Mouse (Mus musculus) gastrocnemius, postnatal 25 days (tissue): ENCODE results near the gene Dntt. TPM values are rescaled to one million over a fixed set of nuclear protein-coding genes. Genes with fewer than 3 reads are reported as not detected.

Source experiments
- DNase-seq: peaks from one replicate; pipeline ENCODE4 v3.0.0; 2022
- total RNA-seq, 2 experiments: library from RNA; stranded (reverse); gene quantifications; 1 replicate in 1 of 2; 2 replicates in 1 of 2; pipeline ENCODE4 v1.2.3; 2021

Dntt gene
- total RNA-seq, 2 experiments from 2014 or later = 0.19 TPM; not detected in 1

DNA sequence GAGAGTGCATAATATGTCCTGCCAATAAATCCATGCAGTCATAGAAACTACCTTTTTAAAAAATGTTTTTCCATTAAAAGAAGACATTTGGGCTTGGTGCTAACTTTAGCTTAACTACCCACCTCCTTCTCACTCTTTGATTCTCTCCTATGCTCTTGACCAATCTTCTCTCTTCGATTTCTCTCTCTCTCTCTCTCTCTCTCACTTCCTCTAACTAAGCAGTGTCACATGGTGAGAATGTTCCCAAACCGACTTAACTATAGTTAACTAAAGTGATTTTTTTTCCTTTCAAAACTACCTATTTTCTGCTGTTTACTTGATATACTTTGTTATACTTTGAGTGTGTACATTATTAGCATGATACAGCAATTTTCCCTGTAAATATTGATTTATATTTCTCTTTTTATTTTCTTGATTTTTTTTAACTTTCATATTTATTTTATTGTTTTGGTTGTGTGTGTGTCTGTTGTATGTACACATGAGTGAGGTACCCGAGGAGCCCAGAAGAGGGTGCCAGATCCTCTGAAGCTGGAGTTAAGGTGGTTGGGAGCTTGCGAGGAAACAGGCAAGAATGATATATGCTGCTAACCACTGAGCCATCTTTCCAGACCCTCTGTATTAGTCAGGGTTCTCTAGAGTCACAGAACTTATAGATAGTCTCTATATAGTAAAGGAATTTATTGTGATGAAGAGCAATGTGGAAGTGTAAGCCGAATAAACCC, 20.2 kb upstream of the Dntt start:
- no peak for DNase-seq

DNA sequence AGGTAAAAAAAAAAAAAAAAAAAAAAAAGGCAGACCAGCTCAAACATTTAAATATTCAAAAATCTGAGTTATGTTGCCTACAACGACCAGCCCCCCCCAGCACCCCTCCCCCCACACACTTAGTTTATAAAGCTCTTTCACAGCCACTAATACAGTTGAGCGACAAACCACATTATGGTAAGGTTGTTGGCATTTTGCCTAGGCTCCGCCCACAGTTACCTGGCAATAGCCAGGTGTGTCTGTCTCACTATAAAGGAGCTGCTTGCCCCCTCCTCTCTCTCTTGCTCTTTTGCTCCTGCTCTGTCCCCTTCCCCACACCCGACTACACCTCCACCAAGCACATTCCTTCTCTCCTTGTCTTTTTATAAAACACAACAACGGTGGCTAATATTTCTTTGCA, 17.4 kb upstream of the Dntt start:
- no peak for DNase-seq

DNA sequence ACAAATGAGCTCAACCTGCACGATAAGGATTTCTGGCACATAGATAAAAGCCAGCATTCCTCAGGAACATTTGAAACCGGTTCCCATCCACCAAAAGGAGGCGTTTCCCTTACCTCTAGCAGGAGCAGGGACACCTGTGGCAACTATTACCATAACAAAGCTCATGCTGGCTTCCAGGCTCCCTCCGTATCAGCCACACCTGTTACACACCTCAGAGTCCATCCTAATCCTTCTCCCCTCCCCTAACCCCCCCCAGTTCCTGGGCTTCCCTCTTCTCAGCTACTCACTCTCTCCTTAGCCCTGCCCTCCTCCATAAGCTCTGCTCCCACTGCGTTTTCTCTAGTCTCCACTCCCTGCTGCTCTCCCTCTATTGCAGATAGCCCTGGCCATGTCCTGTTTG, 15.5 kb upstream of the Dntt start:
- no peak for DNase-seq

GRCm38 (mm10) chr19:41014003-41014402, 15.1 kb upstream of the Dntt start:
- DNase-seq = no peak

GRCm38 (mm10) chr19:41015951-41016716, 12.9 kb upstream of the Dntt start:
- no peak for DNase-seq

- DNase-seq = no peak
Measured at GRCm38 (mm10) chr19:41019164-41019675, 9.9 kb upstream of the Dntt start.

GRCm38 (mm10) chr19:41020537-41020936, 8.5 kb upstream of the Dntt start:
- DNase-seq = no peak

GRCm38 (mm10) chr19:41022244-41022643, 6.8 kb upstream of the Dntt start:
- DNase-seq = no peak

DNA sequence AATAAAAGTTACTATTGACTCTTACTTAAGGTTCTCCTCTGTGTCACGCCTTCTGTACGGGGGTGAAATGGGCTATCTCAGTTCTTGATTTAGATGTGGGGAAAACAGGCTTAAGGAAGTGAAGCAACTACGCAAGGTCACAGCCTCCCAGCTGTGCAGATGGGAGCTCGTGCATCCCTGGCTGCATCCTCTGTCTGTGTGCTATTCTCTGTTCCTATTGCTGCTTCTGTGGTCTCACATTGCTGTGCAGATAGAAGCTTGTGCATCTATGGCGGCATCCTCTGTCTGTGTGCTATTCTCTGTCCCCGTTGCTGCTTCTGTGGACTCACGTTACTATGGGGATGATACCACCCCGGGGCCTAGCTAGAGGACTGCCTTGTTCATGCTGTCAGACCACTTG, 2.5 kb upstream of the Dntt start:
- no peak for DNase-seq

- no peak for DNase-seq
Measured at GRCm38 (mm10) chr19:41027024-41027423, 2.1 kb upstream of the Dntt start.

DNA sequence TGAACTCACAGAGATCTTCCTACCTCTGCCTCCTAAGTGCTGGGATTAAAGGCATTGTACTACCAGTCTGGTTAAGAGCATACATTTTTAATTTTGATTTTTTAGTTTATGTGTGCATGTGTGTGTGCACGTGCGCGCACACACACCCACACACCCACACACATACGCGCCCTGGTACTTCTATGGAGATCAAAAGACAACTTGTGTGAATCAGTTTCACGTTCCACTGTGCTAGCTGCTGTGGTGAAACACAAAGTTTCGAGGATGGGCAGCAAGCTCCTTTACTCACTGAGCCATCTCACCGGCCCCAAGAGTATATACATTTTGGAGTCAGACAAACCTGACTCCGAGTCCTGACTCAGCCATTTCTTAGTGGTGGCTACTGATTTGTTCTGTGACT, 1.5 kb upstream of the Dntt start:
- no peak for DNase-seq

DNA sequence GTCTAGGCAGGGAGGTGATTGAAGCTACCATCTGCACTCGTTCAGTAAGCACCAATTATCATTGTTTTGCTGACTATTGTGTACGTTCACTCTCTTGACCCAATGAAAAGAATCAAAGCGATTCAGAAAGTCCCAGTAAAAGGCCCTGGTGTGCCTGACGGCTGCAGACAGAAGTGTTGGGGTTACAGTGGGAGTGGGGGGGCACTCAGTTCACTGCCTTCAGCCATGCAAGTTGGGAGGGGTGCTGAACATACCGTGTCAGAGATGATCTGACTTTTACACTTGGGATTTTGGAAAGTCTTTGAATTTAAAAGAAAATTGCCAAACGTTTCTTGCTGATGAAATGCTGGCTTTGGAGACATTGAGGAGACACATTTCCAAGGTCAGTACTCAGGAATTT, 1.1 kb downstream of the Dntt start:
- no peak for DNase-seq

DNA sequence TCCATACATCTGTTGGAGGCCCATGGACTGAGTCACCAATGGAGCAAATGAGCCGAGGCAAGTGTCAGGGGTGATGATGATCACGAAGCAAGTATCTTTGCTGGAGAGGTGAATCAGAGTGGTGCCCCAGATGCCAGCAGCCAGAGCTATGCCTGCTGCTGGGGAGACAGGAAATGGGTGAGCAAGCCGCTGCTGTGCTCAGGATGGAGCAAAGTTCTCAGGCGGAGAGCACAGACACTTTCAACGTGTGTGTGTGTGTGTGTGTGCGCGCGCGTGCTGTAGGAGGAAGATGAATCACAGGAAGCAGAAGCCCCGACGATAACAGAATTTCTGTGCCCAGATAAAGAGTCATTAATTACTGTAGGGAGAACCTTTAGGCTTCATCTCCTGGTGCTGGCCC, 1.9 kb downstream of the Dntt start:
- DNase-seq = no peak

DNA sequence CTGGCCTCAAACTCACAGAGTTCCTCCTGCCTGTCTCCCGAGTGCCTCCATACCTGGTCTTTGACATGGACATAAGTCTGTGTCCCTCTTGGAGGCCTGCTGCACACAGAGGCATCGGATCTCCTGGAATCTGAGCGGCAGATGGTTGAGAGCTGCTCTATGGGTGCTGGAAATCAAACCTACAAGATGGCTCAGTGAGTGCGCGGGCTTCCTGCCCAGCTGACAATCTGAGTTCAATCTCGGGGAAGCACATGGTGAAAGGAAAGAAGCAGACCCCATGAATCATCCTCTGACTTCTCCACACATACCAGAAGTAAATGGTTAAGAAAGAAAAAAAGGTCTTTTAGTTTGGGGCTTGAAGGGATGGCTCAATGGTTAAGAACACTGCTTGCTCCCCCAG, 2.8 kb downstream of the Dntt start:
- no peak for DNase-seq

DNA sequence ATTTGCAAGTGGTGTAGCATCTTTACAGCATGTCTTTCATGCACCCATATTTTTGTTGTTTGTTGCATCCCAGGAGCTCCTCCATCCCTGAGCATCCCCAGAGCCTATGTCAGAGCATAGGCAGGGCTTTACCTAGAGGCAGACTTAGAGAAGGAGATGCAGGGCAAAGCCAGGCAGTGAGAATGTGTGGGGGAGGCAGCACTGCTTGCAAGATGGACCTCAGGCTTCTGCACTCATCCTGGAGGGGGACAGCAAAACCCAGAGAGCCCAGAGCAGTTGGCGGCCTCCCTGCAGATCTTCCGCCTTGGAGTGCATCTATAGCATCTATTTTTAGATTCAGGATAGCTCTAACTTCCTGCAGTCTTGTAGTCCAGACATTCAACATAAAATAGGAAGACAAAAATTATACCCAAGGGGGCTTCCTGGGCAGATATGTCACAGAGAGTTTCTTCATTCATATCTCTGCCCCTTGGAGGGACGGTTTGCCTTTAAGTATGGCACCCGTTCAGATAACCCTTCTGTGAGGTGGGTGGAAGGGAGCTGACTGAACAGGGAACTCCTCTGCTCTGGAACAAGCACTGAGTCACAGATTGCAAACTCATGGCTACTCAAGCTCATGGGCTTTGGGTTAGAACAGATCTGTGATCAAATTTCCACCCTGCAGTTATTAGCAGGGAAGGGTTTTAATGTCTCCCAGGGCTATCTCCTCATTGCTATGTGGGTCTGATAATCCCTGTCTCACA, 6.9 kb downstream of the Dntt start:
- no peak for DNase-seq

DNA sequence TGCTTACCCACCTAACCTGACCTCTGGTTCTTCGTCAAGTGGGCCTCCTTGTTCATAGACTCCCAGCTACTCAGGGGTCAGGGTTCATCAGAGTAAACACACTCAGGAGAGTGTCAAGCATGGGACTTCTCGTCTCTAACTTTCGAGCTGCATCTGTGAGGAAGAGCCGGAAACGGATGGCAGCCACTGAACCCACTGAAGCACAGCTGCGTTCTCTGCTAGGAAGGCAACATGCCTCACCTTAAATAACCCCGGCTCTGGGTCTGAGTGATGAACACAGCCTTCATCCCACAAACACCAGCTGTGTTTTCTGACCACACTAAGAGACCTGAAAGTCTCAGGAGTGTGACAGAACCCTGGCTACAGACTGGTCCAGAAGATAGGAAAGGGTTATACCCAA, 10.0 kb downstream of the Dntt start:
- DNase-seq = no peak

GRCm38 (mm10) chr19:41045091-41045770, 16.2 kb downstream of the Dntt start:
- no peak for DNase-seq

DNA sequence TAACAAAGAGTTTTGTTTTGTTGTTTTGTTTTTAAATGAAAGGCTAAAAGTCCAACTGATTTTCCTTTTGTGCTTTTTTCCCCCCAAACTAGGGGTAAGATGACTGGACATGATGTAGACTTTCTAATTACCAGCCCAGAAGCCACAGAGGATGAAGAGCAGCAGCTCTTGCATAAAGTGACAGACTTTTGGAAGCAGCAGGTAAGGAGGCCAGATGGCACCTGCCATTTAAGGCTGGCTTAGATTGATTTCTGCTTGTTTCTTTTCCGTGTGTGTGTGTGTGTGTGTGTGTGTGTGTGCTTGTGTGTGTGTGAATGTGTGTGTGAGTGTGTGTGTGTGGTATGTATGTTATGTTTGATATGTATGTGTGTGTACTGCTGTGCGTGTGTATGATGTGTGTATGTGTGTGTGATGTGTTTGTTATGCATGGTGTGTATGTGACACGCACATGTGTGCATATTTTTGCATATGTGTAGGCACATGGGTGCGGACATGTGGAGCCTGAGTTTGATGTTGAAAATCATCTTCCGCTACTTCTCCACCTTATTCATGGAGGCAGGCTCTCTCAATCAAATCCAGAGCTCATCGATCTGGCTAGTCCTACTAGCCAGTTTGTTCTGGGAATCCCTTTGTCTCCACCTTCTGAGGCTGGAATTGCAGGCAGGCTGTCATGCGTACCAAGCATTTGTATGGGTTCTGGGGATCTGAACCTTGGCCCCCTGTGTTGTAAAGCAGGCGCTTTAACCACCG, 18.5 kb downstream of the Dntt start:
- no peak for DNase-seq

- no peak for DNase-seq
Measured at GRCm38 (mm10) chr19:41048187-41048559, 19.1 kb downstream of the Dntt start.

GRCm38 (mm10) chr19:41051714-41052113, 22.6 kb downstream of the Dntt start:
- no peak for DNase-seq

GRCm38 (mm10) chr19:41052247-41052646, 23.2 kb downstream of the Dntt start:
- DNase-seq = no peak

GRCm38 (mm10) chr19:41053530-41053929, 24.5 kb downstream of the Dntt start:
- DNase-seq = no peak
